Mouse (Mus musculus): ENCODE measurements around the gene Ccdc38. TPM values are rescaled to one million over a fixed set of nuclear protein-coding genes. Genes with fewer than 3 reads are reported as not detected.

The Ccdc38 gene
- 0.56 and 0.62 TPM in 2 replicates for polyA plus RNA-seq (2015; fragmentation: Nextera tagmentation; extraction: Ambion mirVana)

- no peak for ATAC-seq (ENCODE audit: insufficient number of reproducible peaks, insufficient read depth, low FRiP score, low TSS enrichment, low read depth)
- Histone ChIP-seq H3K4me1 (peaks cover 12% of the 10 kb centered on the region; the same call in 1 of the 2 replicates), H3K4me2 (peak within 1 kb of the TSS; percentile 80), H3K9me3 (no peaks in the 10 kb centered on the region), H3K27ac (no peak within 1 kb of the TSS), H3K4me3 (peak within 1 kb of the TSS; percentile 46), H3K9ac (peak within 1 kb of the TSS; percentile 63), H3K27me3 (peaks cover 17% of the 10 kb centered on the region), H3K36me3 (no peaks in the 10 kb centered on the region)
- 58% methylated on average over 17 of the region's 17 CpGs for WGBS
Observed at GRCm38 (mm10) chr10:93540431-93541210, at the start of gene Ccdc38. Ccdc38 (plus strand) TSS chr10:93540632.

GRCm38 (mm10) chr10:93500864-93501263, 39.6 kb upstream of the Ccdc38 start:
- Histone ChIP-seq H3K27ac (peak overlapping the region; percentile 4; the same call in 1 of the 2 replicates), H3K4me2 (peak overlapping the region; percentile 39), H3K9me3 (no peaks in the 10 kb centered on the region), H3K4me3 (no peak overlapping the region), H3K9ac (no peak overlapping the region), H3K27me3 (no peaks in the 10 kb centered on the region), H3K4me1 (peaks cover 9% of the 10 kb centered on the region), H3K36me3 (no peaks in the 10 kb centered on the region)
- WGBS, result 7% methylated on average over 10 of the region's 10 CpGs
- ATAC-seq (ENCODE audit: insufficient number of reproducible peaks, insufficient read depth, low FRiP score, low TSS enrichment, low read depth), result peak; percentile 59; the same call in 1 of the 2 replicates

- WGBS, result 60% methylated on average over 10 of the region's 10 CpGs
- H3K4me1 ChIP-seq, result peaks cover 9% of the 10 kb centered on the region
- H3K27me3 ChIP-seq, result no peaks in the 10 kb centered on the region
- H3K9ac ChIP-seq, result no peak overlapping the region
- no peaks in the 10 kb centered on the region for H3K9me3 ChIP-seq
- H3K27ac ChIP-seq, result peak overlapping the region; percentile 4; the same call in 1 of the 2 replicates
- H3K4me2 ChIP-seq, result peak overlapping the region; percentile 39
- no peaks in the 10 kb centered on the region for H3K36me3 ChIP-seq
- H3K4me3 ChIP-seq, result no peak overlapping the region
- ATAC-seq (ENCODE audit: insufficient number of reproducible peaks, insufficient read depth, low FRiP score, low TSS enrichment, low read depth), result no peak
Observed at GRCm38 (mm10) chr10:93501346-93501745, 39.1 kb upstream of the Ccdc38 start.

GRCm38 (mm10) chr10:93508383-93508970, 32.0 kb upstream of the Ccdc38 start:
- no peaks in the 10 kb centered on the region for H3K27me3 ChIP-seq
- no peak overlapping the region for H3K4me2 ChIP-seq
- no peak overlapping the region for H3K9ac ChIP-seq
- H3K4me3 ChIP-seq, result no peak overlapping the region
- no peaks in the 10 kb centered on the region for H3K36me3 ChIP-seq
- WGBS, result 74% methylated on average over 7 of the region's 7 CpGs
- ATAC-seq (ENCODE audit: insufficient number of reproducible peaks, insufficient read depth, low FRiP score, low TSS enrichment, low read depth), result no peak
- H3K27ac ChIP-seq, result no peak overlapping the region
- H3K4me1 ChIP-seq, result peaks cover 3% of the 10 kb centered on the region; the same call in 1 of the 2 replicates
- H3K9me3 ChIP-seq, result no peaks in the 10 kb centered on the region

- WGBS, result 82% methylated on average over 15 of the region's 15 CpGs
- Histone ChIP-seq H3K4me2 (no peak overlapping the region), H3K36me3 (no peaks in the 10 kb centered on the region), H3K27me3 (no peaks in the 10 kb centered on the region), H3K9me3 (no peaks in the 10 kb centered on the region), H3K27ac (no peak overlapping the region), H3K4me1 (peaks cover 3% of the 10 kb centered on the region; the same call in 1 of the 2 replicates), H3K9ac (no peak overlapping the region), H3K4me3 (no peak overlapping the region)
- no peak for ATAC-seq (ENCODE audit: insufficient number of reproducible peaks, insufficient read depth, low FRiP score, low TSS enrichment, low read depth)
Observed at GRCm38 (mm10) chr10:93509532-93510153, 30.8 kb upstream of the Ccdc38 start.

- H3K4me1 ChIP-seq, result no peaks in the 10 kb centered on the region
- no peak for ATAC-seq (ENCODE audit: insufficient number of reproducible peaks, insufficient read depth, low FRiP score, low TSS enrichment, low read depth)
- no peak overlapping the region for H3K27ac ChIP-seq
- WGBS, result 29% methylated on average over 1 of the region's 1 CpGs
- H3K36me3 ChIP-seq, result no peaks in the 10 kb centered on the region
- no peak overlapping the region for H3K4me3 ChIP-seq
- H3K27me3 ChIP-seq, result no peaks in the 10 kb centered on the region
- no peaks in the 10 kb centered on the region for H3K9me3 ChIP-seq
- H3K4me2 ChIP-seq, result no peak overlapping the region
- no peak overlapping the region for H3K9ac ChIP-seq
Observed at GRCm38 (mm10) chr10:93515419-93515818, 25.0 kb upstream of the Ccdc38 start.

GRCm38 (mm10) chr10:93515927-93516326, 24.5 kb upstream of the Ccdc38 start:
- Histone ChIP-seq H3K4me2 (no peak overlapping the region), H3K4me3 (no peak overlapping the region), H3K27me3 (no peaks in the 10 kb centered on the region), H3K36me3 (no peaks in the 10 kb centered on the region), H3K9me3 (no peaks in the 10 kb centered on the region), H3K9ac (no peak overlapping the region), H3K4me1 (no peaks in the 10 kb centered on the region), H3K27ac (no peak overlapping the region)
- WGBS, result 79% methylated on average over 12 of the region's 12 CpGs
- no peak for ATAC-seq (ENCODE audit: insufficient number of reproducible peaks, insufficient read depth, low FRiP score, low TSS enrichment, low read depth)

GRCm38 (mm10) chr10:93517754-93518153, 22.7 kb upstream of the Ccdc38 start:
- Histone ChIP-seq H3K4me1 (no peaks in the 10 kb centered on the region), H3K4me2 (no peak overlapping the region), H3K9me3 (no peaks in the 10 kb centered on the region), H3K27me3 (no peaks in the 10 kb centered on the region), H3K27ac (no peak overlapping the region), H3K4me3 (no peak overlapping the region), H3K9ac (no peak overlapping the region), H3K36me3 (no peaks in the 10 kb centered on the region)
- ATAC-seq (ENCODE audit: insufficient number of reproducible peaks, insufficient read depth, low FRiP score, low TSS enrichment, low read depth), result no peak
- 74% methylated on average over 4 of the region's 4 CpGs for WGBS

- ATAC-seq (ENCODE audit: insufficient number of reproducible peaks, insufficient read depth, low FRiP score, low TSS enrichment, low read depth), result no peak
- H3K4me2 ChIP-seq, result no peak overlapping the region
- WGBS, result 82% methylated on average over 4 of the region's 4 CpGs
Observed at GRCm38 (mm10) chr10:93518186-93518585, 22.2 kb upstream of the Ccdc38 start.

GRCm38 (mm10) chr10:93518620-93519019, 21.8 kb upstream of the Ccdc38 start:
- Histone ChIP-seq H3K4me2 (no peak overlapping the region), H3K9ac (no peak overlapping the region), H3K4me1 (no peaks in the 10 kb centered on the region), H3K27ac (no peak overlapping the region), H3K27me3 (no peaks in the 10 kb centered on the region), H3K9me3 (no peaks in the 10 kb centered on the region), H3K4me3 (no peak overlapping the region), H3K36me3 (no peaks in the 10 kb centered on the region)
- ATAC-seq (ENCODE audit: insufficient number of reproducible peaks, insufficient read depth, low FRiP score, low TSS enrichment, low read depth), result no peak
- WGBS, result 91% methylated on average over 2 of the region's 2 CpGs

More at GRCm38 (mm10) chr10:93518186-93518585, 22.2 kb upstream of the Ccdc38 start:
- H3K27ac ChIP-seq, result no peak overlapping the region
- H3K9ac ChIP-seq, result no peak overlapping the region
- H3K9me3 ChIP-seq, result no peaks in the 10 kb centered on the region
- no peak overlapping the region for H3K4me3 ChIP-seq
- no peaks in the 10 kb centered on the region for H3K36me3 ChIP-seq
- H3K4me1 ChIP-seq, result no peaks in the 10 kb centered on the region
- H3K27me3 ChIP-seq, result no peaks in the 10 kb centered on the region

GRCm38 (mm10) chr10:93519159-93519558, 21.3 kb upstream of the Ccdc38 start:
- Histone ChIP-seq H3K27me3 (no peaks in the 10 kb centered on the region), H3K4me1 (no peaks in the 10 kb centered on the region), H3K4me3 (no peak overlapping the region), H3K36me3 (no peaks in the 10 kb centered on the region), H3K9ac (no peak overlapping the region), H3K27ac (no peak overlapping the region), H3K9me3 (no peaks in the 10 kb centered on the region), H3K4me2 (no peak overlapping the region)
- 92% methylated on average over 8 of the region's 8 CpGs for WGBS
- ATAC-seq (ENCODE audit: insufficient number of reproducible peaks, insufficient read depth, low FRiP score, low TSS enrichment, low read depth), result no peak

Data from embryonic facial prominence, embryonic 13.5 days (tissue).